Mouse (Mus musculus): ENCODE data around the gene Kifc1.
"Not testable (repeated sequence)": the region's sequence is repeated elsewhere in the genome, so short reads cannot be mapped to it uniquely, and the experiment has no call there.

Gene Kifc1

DNA sequence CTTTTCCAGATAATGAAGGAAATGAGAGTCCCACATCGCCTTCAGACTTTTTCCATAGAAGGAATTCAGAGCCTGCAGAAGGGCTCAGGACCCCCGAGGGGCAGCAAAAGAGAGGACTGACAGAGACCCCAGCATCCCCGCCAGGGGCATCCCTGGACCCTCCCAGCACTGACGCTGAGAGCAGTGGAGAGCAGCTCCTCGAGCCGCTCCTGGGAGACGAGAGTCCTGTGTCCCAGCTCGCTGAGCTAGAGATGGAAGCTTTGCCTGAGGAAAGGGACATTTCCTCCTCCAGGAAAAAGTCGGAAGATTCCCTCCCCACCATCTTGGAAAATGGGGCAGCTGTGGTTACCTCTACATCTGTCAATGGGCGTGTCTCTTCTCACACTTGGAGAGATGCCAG lies 22.8 kb upstream of the Kifc1 start:
- ChIA-PET CTCF (interaction anchor here (0.6 to 5.2 kb wide), 8 partner anchors 10 to 1181 kb away, joined by 3 to 51 read pairs (median 4); no protein-coding TSS in a partner anchor), POLR2A (interaction anchor here in 3 of 4 experiments (0.6 to 13.1 kb wide), 16 partner anchors 9 to 153 kb away, joined by 3 to 258 read pairs (median 6); partner anchors contain the start of genes B3galt4 (in 3 of the 3), Ndufa7 (in 2 of the 3), Rps18 (in 2 of the 3) and Rps28 (in 2 of the 3))

DNA sequence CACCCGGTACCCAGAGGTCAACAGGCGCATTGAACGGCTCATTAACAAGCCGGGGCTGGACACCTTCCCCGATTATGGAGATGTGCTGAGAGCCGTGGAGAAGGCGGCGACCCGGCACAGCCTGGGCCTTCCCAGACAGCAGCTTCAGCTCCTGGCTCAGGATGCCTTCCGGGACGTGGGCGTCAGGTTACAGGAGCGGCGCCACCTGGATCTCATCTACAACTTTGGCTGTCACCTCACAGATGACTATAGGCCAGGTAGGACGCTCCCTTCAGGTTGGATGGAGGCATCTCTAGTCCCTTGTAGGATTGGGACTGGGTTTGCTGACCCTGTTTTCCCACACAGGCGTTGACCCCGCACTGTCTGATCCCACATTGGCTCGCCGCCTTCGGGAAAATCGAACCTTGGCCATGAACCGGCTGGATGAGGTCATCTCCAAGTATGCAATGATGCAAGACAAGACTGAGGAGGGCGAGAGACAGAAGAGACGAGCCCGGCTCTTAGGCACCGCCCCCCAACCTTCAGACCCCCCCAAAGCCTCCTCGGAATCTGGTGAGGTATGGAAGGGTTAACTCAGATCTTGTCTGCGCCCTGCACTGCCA lies 21.5 kb upstream of the Kifc1 start:
- POLR2A ChIA-PET: interaction anchor here (0.5 to 13.1 kb wide), 24 partner anchors 8 to 152 kb away, joined by 3 to 258 read pairs (median 6); partner anchors contain the start of genes B3galt4 (in 4 of the 4), Ndufa7 (in 2 of the 4), Pfdn6 (in 2 of the 4) and Rps18 (in 2 of the 4)
- CTCF ChIA-PET: interaction anchor here (0.6 to 5.2 kb wide), 12 partner anchors 12 to 110 kb away, joined by 3 to 51 read pairs (median 4); partner anchors contain the start of gene Rgl2 (in 1 of the 4)

DNA sequence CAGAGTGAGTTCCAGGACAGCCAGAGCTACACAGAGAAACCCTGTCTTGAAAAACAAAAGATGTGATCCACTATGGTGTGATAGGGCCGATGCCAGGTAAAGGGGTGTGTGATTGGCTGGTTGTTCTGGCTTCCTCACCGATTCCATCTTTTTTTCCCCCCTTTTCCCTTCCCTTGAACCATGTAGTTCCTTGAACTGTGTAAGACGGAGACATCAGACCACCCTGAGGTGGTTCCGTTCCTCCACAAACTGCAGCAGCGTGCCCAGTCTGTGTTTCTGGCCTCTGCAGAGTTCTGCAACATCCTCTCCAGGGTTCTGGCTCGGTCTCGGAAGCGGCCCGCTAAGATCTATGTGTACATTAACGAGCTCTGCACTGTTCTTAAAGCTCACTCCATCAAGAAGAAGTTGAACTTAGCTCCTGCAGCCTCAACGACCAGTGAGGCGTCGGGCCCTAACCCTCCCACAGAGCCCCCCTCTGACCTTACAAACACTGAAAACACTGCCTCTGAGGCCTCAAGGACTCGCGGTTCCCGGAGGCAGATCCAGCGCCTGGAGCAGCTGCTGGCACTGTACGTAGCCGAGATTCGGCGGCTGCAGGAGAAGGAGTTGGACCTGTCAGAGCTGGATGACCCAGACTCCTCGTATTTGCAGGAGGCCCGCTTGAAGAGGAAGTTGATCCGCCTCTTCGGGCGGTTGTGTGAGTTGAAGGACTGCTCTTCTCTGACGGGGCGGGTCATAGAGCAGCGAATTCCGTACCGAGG lies 20.8 kb upstream of the Kifc1 start:
- CTCF ChIA-PET: interaction anchor here (0.7 to 5.2 kb wide), 15 partner anchors 8 to 103 kb away, joined by 3 to 51 read pairs (median 4); partner anchors contain the start of genes Ndufa7 (in 1 of the 4), Rgl2 (in 1 of the 4) and Rps28 (in 1 of the 4)
- POLR2A ChIA-PET: interaction anchor here (0.5 to 13.1 kb wide), 28 partner anchors 6 to 151 kb away, joined by 3 to 258 read pairs (median 6); partner anchors contain the start of genes B3galt4 (in 4 of the 4), Ndufa7 (in 4 of the 4), Rps28 (in 4 of the 4) and Pfdn6 (in 2 of the 4)

DNA sequence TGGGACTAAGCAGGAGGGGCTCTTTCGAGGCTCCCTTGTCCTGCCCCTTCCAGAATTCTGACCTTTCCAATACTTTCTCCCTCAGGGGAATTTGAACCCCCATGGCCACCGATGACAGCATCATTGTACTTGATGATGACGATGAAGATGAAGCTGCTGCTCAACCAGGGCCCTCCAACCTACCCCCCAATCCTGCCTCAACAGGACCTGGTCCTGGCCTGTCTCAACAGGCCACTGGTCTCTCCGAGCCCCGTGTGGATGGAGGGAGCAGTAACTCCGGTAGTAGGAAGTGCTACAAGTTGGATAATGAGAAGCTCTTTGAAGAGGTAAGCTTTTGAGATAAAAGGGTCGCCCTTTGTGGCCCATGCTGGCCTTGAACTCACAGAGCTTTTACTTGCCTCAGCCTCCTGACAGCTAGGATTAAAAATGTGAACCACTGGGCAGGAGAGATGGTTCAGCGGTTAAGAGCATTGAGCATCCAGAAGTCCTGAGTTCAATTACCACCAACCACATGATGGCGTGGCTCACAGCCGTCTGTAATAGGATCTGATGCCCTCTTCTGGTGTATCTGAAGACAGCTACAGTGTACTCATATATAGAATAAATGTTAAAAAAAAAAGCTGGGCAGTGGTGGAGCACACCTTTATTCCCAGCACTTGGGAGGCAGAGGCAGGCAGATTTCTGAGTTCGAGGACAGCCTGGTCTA lies 20.0 kb upstream of the Kifc1 start:
- CTCF ChIA-PET: interaction anchor here (0.7 to 5.2 kb wide), 15 partner anchors 9 to 86 kb away, joined by 3 to 51 read pairs (median 6); partner anchors contain the start of genes Ndufa7 (in 1 of the 4) and Rps28 (in 1 of the 4)

DNA sequence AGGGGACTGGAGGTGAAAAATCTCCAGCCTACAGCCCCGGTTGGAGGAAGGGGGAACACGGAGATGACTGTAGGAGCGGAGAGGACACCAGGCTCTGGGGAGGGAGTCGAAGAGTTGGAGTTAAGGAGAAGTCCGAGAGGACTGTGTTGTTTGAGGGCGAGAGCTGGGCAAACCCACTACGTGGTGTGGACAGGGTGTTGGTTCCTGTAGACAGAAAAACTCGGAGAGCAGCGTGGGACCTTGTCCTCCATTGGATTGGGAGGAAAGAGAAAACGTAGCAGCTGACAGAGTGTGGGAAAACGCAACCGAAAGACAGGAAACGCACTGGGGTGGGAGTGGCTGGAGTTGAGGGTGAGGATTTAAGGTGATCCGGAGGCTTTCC lies 19.4 kb upstream of the Kifc1 start:
- CTCF ChIA-PET: interaction anchor here (0.7 to 5.2 kb wide), 12 partner anchors 9 to 85 kb away, joined by 3 to 51 read pairs (median 8); partner anchors contain the start of genes Ndufa7 (in 1 of the 4) and Rps28 (in 1 of the 4)
- POLR2A ChIA-PET: interaction anchor here (0.7 to 13.1 kb wide), 36 partner anchors 7 to 311 kb away, joined by 3 to 258 read pairs (median 10); partner anchors contain the start of genes Ndufa7 (in 3 of the 4), Rps28 (in 3 of the 4), B3galt4 (in 2 of the 4) and H2-DMa (in 2 of the 4)

More for the DNA sequence above, 20.0 kb upstream of the Kifc1 start:
- POLR2A ChIA-PET: interaction anchor here (0.6 to 13.1 kb wide), 29 partner anchors 7 to 209 kb away, joined by 3 to 258 read pairs (median 11); partner anchors contain the start of genes Ndufa7 (in 4 of the 4), Rps28 (in 4 of the 4), B3galt4 (in 2 of the 4) and H2-DMa (in 2 of the 4)

DNA sequence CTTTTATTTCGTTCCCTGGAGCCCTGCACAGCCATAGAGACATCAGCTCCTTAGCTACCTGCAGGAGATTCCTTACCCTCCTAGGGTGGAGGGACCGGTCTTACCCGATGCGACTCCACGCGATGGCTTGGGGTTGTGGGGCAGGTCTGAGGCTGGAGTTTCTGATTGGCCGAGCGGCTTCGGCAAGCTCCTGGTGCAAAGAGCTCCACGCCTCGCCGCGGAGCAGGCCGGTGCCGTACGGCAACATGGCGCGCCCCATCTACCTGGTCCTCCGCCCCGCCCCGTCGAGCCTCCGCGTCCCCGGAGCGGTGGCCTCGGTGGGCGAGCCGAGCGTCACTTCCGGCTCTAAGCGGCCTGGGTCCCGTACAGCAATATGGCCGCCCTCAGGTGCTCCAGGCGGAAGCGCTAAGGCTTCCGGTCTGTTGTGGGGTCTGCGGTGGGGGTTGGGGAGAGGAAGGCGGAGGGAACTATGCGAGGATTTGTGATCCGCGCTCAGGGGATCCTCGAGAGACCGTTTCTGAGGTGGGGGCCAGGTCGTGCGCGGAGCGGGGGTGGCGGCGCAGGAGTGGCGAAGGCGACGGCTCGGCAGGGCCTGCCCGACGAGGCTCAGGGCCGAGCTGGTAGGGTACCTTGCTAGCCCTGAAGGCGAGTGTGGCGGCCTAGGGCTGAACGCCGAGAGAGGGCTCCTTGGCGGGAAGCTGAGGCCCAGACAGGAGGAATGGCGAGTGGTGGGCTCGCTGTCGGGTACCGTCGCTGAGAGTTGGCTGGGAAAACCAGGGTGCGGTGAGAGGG lies 18.8 kb upstream of the Kifc1 start, which contains the start of gene Daxx:
Gene Daxx, plus strand, starts transcription at position 338 of the 792 bp plus-strand sequence.
- CTCF ChIA-PET: interaction anchor here in 3 of 4 experiments (0.6 to 5.2 kb wide), 20 partner anchors 8 to 216 kb away, joined by 3 to 51 read pairs (median 6); partner anchors contain the start of genes Kifc1 (in 2 of the 3), Ndufa7 (in 1 of the 3) and Rps28 (in 1 of the 3)
- POLR2A ChIA-PET: interaction anchor here (0.6 to 13.1 kb wide), 78 partner anchors 7 to 1250 kb away, joined by 3 to 258 read pairs (median 4); partner anchors contain the start of genes B3galt4 (in 4 of the 4), H2-DMa (in 3 of the 4), Ndufa7 (in 3 of the 4) and Rps18 (in 3 of the 4)

DNA sequence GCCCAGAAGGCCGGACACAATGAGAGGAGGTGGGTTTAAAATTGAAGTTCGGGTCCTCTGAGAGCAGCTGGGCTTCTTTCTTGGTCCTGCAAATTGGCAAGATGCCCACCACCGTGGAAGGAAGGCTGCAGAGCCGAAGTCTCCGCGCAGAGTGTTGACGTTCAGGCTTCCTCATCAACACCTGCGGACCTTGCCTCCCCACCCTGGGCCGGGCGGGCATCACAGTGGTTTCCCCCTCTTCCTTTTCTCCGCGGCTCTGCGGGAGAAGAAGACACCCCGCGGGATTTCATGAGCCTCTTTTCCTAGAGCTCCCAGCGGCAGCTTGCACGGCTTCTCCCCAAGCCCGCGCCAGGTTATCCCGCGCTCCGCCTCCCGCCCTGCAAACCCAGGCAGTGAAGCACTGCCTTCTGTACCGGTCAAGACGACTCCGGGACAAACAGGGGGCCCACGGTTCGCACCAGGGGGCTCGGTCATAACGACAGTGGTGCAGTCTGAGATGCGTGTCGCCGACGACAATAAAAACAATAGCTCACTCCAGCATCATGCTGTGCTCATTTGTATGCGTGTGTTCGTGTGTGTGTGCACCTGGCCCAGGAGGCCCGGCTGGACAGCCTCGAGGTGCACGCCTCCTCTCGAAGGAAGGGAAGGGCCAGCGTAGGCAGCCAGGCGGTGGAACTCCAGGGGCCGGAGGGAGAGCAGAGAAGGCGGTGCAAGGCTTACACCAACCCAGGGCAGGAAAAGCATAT lies 18.0 kb upstream of the Kifc1 start:
- POLR2A ChIA-PET: interaction anchor here (0.5 to 13.1 kb wide), 79 partner anchors 8 to 1251 kb away, joined by 3 to 258 read pairs (median 4); partner anchors contain the start of genes B3galt4 (in 4 of the 4), H2-DMa (in 3 of the 4), Ndufa7 (in 3 of the 4) and Rps18 (in 3 of the 4)
- CTCF ChIA-PET: interaction anchor here (0.6 to 5.2 kb wide), 20 partner anchors 9 to 289 kb away, joined by 3 to 51 read pairs (median 4); partner anchors contain the start of genes Kifc1 (in 2 of the 4) and Psmb8 (in 1 of the 4)

DNA sequence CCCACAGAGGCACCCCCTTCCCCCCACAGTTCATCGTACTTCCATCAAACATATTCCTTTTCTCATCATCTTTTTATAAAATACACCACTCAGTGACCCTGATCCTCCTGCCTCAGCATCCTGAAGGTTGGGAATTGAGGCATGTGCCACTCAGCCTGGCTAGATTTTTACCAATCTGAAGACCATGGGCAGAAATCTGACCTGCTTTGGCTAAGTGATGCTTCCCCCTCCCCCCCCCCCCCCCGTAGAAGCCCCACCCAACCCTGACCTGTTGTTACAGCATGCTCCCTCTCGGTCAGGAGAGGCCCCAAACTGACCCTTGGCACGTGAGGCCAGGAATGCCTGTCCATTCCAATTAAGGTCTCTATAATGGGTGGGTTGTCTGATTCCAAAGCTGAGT lies 14.4 kb upstream of the Kifc1 start, which contains the start of gene Platr17:
Gene Platr17, plus strand, starts transcription at position 301 of the 400 bp plus-strand sequence.
- POLR2A ChIA-PET: interaction anchor here in 3 of 4 experiments (0.6 to 13.1 kb wide), 5 partner anchors 12 to 256 kb away, joined by 3 to 161 read pairs (median 39); partner anchors contain the start of genes Tapbp (in 2 of the 3), Zbtb22 (in 2 of the 3), B3galt4 (in 1 of the 3) and Ndufa7 (in 1 of the 3)
- CTCF ChIA-PET: not testable (repeated sequence)

DNA sequence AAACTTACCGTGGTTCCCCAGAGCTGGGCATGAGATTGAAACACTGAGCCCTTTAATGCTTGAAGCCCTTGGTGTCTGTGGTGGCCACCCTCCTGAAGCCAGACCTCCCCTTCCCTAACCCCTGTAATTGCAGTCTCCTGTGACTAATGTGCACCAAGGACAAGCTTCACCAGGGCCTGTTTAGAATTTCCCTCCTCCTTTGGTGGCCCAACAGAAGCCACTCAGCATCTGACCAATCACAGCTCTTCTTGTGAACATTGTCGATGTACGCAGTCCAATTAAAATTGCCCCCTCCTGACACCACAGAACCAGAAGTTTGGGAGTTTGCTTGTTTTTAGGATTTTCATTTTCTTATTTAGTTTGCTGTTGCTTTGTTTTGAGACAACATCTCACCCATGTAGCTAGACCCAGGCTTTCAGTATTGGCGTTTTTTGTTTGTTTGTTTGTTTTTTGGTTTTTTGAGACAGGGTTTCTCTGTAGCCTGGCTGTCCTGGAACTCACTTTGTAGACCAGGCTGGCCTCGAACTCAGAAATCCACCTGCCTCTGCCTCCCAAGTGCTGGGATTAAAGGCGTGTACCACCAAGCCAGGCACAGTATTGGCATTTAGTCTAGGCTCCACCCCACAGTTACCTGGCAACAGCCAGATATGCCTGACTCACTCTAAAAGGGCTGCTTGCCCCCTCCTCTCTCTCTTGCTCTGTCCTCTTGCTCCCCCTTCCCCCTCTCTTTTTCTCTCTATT lies 13.6 kb upstream of the Kifc1 start:
- ChIA-PET CTCF (interaction anchor here (0.5 to 3.1 kb wide), 11 partner anchors 11 to 377 kb away, joined by 3 to 24 read pairs (median 4); partner anchors contain the start of genes Kifc1 (in 1 of the 4), Pfdn6 (in 1 of the 4), Tapbp (in 1 of the 4) and Wdr46 (in 1 of the 4)), POLR2A (interaction anchor here (0.6 to 5.3 kb wide), 29 partner anchors 9 to 1260 kb away, joined by 3 to 60 read pairs (median 4); partner anchors contain the start of genes Tapbp (in 3 of the 4), Zbtb22 (in 3 of the 4), Rab11b (in 2 of the 4) and Rps18 (in 2 of the 4))

DNA sequence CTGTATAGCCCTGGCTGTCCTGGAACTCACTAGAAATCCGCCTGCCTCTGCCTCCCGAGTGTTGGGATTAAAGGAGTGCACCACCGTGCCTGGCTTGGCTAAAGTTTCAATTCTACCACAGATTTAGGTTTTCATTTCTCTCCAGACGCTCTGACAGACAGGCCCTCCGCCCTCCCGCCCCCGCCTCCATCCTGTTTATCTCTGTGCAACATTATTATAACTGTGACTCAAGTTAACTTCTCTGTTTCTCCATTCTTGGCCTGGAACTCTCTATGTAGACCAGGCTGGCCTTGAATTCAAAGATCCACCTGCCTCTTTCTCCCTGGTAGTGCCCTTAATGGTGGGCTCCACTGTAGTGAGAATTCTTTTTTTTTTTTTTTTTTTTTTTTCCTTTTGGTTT lies 12.0 kb upstream of the Kifc1 start:
- ChIA-PET POLR2A (interaction anchor here in 3 of 4 experiments (0.6 to 11.0 kb wide), 19 partner anchors 8 to 1004 kb away, joined by 3 to 258 read pairs (median 4); partner anchors contain the start of genes Daxx (in 2 of the 3), Ndufa7 (in 2 of the 3), Rps28 (in 2 of the 3) and Tapbp (in 2 of the 3)), CTCF (interaction anchor here in 3 of 4 experiments (0.6 to 3.1 kb wide), 6 partner anchors 10 to 243 kb away, joined by 4 to 24 read pairs (median 6); partner anchors contain the start of gene Kifc1 (in 1 of the 3))

DNA sequence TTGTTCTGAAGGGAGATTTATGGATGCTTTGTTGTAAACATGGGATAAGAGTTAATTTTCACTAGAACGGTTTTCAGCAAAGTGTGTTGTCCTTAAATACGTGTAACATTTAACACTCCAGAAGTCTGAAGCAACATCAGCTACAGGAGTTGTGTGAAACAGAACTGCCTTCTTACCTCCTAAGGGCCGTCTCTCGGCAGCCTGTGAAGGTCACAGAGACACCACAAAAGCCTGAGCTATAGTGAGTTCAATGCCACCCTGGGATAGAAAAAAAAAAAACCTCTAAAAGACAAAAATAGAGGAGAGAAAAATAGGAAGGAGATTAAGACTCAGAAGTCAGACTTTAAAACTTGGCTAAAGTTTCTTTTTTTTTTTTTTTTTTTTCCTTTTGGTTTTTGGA lies 11.6 kb upstream of the Kifc1 start:
- CTCF ChIA-PET: interaction anchor here in 2 of 4 experiments (0.6 to 3.1 kb wide), 4 partner anchors 10 to 243 kb away, joined by 4 to 24 read pairs (median 6); partner anchors contain the start of gene Kifc1 (in 1 of the 2)
- POLR2A ChIA-PET: interaction anchor here in 3 of 4 experiments (0.7 to 11.0 kb wide), 19 partner anchors 8 to 1004 kb away, joined by 3 to 258 read pairs (median 4); partner anchors contain the start of genes Daxx (in 2 of the 3), Ndufa7 (in 2 of the 3), Rps28 (in 2 of the 3) and Tapbp (in 2 of the 3)

DNA sequence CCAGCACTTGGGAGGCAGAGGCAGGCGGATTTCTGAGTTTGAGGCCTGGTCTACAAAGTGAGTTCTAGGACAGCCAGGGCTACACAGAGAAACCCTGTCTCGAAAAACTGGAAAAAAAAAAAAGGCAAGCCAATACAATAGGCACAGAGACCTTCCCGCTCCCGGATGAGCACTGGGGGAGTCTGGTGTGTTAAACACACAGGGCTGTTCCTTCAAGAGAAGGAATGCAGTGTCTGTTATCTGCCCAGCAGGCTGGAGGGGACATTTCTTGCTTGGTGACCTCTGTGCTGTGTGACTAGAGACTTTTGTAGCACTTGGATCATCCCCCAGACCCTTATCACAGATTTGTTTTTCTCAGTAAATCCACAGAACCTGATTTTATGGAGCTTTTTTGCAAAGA lies 11.2 kb upstream of the Kifc1 start:
- CTCF ChIA-PET: interaction anchor here in 2 of 4 experiments (0.6 to 3.1 kb wide), 4 partner anchors 10 to 242 kb away, joined by 4 to 24 read pairs (median 6); partner anchors contain the start of gene Kifc1 (in 1 of the 2)
- POLR2A ChIA-PET: interaction anchor here in 3 of 4 experiments (0.7 to 11.0 kb wide), 22 partner anchors 7 to 1004 kb away, joined by 3 to 258 read pairs (median 4); partner anchors contain the start of genes Daxx (in 3 of the 3), Ndufa7 (in 2 of the 3), Rps28 (in 2 of the 3) and Tapbp (in 2 of the 3)

DNA sequence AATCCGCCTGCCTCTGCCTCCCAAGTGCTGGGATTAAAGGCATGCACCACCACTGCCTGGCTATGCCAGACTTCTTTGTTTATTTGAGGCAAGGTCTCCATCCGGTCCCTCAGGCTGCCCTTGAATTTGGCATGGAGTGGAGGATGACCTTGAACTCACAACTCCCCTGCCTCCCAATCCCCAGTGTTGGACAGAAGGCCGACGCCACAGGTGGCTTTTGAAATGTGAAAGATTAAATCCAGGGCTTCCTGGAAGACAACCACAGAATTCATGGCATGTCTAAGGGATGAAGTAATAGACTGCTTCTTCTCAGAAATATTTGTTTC lies 10.5 kb upstream of the Kifc1 start:
- POLR2A ChIA-PET: interaction anchor here (0.7 to 11.0 kb wide), 14 partner anchors 8 to 127 kb away, joined by 3 to 258 read pairs (median 3); partner anchors contain the start of genes Daxx (in 3 of the 4), Tapbp (in 2 of the 4), Zbtb22 (in 2 of the 4) and H2-Ke6 (in 1 of the 4)
- CTCF ChIA-PET: interaction anchor here in 1 of 4 experiments (3.7 kb wide), 1 partner anchor 15 kb away, joined by 12 read pairs; the partner anchor contains the start of genes Tapbp and Zbtb22
